Mouse (Mus musculus): ENCODE measurements around the gene Fbln2.

DNA sequence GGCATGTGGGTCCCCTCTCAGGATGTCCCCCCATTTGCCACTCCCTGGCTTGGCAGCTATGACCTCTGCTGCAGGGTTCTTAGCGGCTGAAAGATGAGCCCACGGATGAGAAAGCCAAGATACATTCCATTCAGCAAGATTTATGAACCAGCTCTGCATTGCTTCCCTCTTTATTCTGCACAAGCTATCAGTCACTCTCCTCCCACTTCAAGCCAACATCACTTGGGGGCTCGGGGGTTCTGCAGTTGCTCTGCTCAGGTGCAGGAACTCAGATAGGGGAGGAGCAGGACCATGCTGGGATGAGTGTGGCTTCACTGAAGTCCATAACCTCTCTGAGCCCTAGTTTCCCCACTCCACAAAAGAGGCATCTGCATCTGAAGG, 48.7 kb downstream of the Fbln2 start:
- TF ChIP-seq CTCF (conservative IDR thresholded peaks at IDR 0.05; ENCODE audit: insufficient read depth, insufficient read length, low read depth, low read length) (no peak), POLR2A (IDR thresholded peaks at IDR 0.05; ENCODE audit: low read depth, low read length) (no peak)
